Mouse (Mus musculus): ENCODE measurements around the gene Thumpd2. TPM values are rescaled to one million over a fixed set of nuclear protein-coding genes. Genes with fewer than 3 reads are reported as not detected.
A peak's percentile ranks its signal among the peaks of the same experiment; 100 is the strongest.

Thumpd2 gene
- polyA plus RNA-seq, 1 experiment from 2014 or later = 15.0 TPM

- 57% methylated on average over 2 of the region's 2 CpGs for WGBS
- Histone ChIP-seq H3K9ac (ENCODE audit: low read length) (no peak overlapping the region), H3K27me3 (ENCODE audit: control insufficient read depth, insufficient read depth, low read depth, low read length) (no peaks in the 10 kb centered on the region), H3K9me3 (ENCODE audit: control insufficient read depth, low read length) (no peaks in the 10 kb centered on the region), H3K36me3 (ENCODE audit: control insufficient read depth, insufficient read depth, low read length) (peaks cover 12% of the 10 kb centered on the region), H3K4me2 (ENCODE audit: low read depth, low read length) (no peak overlapping the region), H3K4me3 (ENCODE audit: low read length) (no peak overlapping the region), H3K27ac (ENCODE audit: low read length) (no peak overlapping the region), H3K4me1 (replicated peaks; ENCODE audit: control insufficient read depth, insufficient read depth, low read length) (no peaks in the 10 kb centered on the region)
- ATAC-seq (ENCODE audit: low read depth) = no peak
Measured at GRCm38 (mm10) chr17:81041662-81042061, 23.2 kb downstream of the Thumpd2 start.

- Histone ChIP-seq H3K4me1 (replicated peaks; ENCODE audit: control insufficient read depth, insufficient read depth, low read length) (no peaks in the 10 kb centered on the region), H3K27me3 (ENCODE audit: control insufficient read depth, insufficient read depth, low read depth, low read length) (no peaks in the 10 kb centered on the region), H3K9ac (ENCODE audit: low read length) (no peak overlapping the region), H3K4me2 (ENCODE audit: low read depth, low read length) (no peak overlapping the region), H3K9me3 (ENCODE audit: control insufficient read depth, low read length) (no peaks in the 10 kb centered on the region), H3K4me3 (ENCODE audit: low read length) (no peak overlapping the region), H3K27ac (ENCODE audit: low read length) (no peak overlapping the region), H3K36me3 (ENCODE audit: control insufficient read depth, insufficient read depth, low read length) (peaks cover 13% of the 10 kb centered on the region)
- 90% methylated on average over 2 of the region's 2 CpGs for WGBS
- no peak for ATAC-seq (ENCODE audit: low read depth)
Measured at GRCm38 (mm10) chr17:81038707-81039408, 26.0 kb downstream of the Thumpd2 start.

GRCm38 (mm10) chr17:81035354-81035753, 29.5 kb downstream of the Thumpd2 start:
- no peaks in the 10 kb centered on the region for H3K9me3 ChIP-seq (ENCODE audit: control insufficient read depth, low read length)
- no peak overlapping the region for H3K4me2 ChIP-seq (ENCODE audit: low read depth, low read length)
- no peak overlapping the region for H3K4me3 ChIP-seq (ENCODE audit: low read length)
- H3K9ac ChIP-seq (ENCODE audit: low read length) = no peak overlapping the region
- 79% methylated on average over 5 of the region's 5 CpGs for WGBS
- H3K27me3 ChIP-seq (ENCODE audit: control insufficient read depth, insufficient read depth, low read depth, low read length) = no peaks in the 10 kb centered on the region
- peaks cover 14% of the 10 kb centered on the region for H3K36me3 ChIP-seq (ENCODE audit: control insufficient read depth, insufficient read depth, low read length)
- H3K27ac ChIP-seq (ENCODE audit: low read length) = no peak overlapping the region
- no peak for ATAC-seq (ENCODE audit: low read depth)
- H3K4me1 ChIP-seq (replicated peaks; ENCODE audit: control insufficient read depth, insufficient read depth, low read length) = no peaks in the 10 kb centered on the region

- ATAC-seq (ENCODE audit: low read depth) = no peak
- Histone ChIP-seq H3K9ac (ENCODE audit: low read length) (no peak overlapping the region), H3K4me1 (replicated peaks; ENCODE audit: control insufficient read depth, insufficient read depth, low read length) (no peaks in the 10 kb centered on the region), H3K9me3 (ENCODE audit: control insufficient read depth, low read length) (no peaks in the 10 kb centered on the region), H3K36me3 (ENCODE audit: control insufficient read depth, insufficient read depth, low read length) (peaks cover 20% of the 10 kb centered on the region), H3K4me2 (ENCODE audit: low read depth, low read length) (no peak overlapping the region), H3K4me3 (ENCODE audit: low read length) (no peak overlapping the region), H3K27me3 (ENCODE audit: control insufficient read depth, insufficient read depth, low read depth, low read length) (no peaks in the 10 kb centered on the region), H3K27ac (ENCODE audit: low read length) (no peak overlapping the region)
- 67% methylated on average over 2 of the region's 2 CpGs for WGBS
Measured at GRCm38 (mm10) chr17:81032957-81033356, 31.9 kb downstream of the Thumpd2 start.

GRCm38 (mm10) chr17:81031830-81032442, 32.9 kb downstream of the Thumpd2 start:
- WGBS = 90% methylated on average over 3 of the region's 3 CpGs
- no peak overlapping the region for H3K27ac ChIP-seq (ENCODE audit: low read length)
- H3K27me3 ChIP-seq (ENCODE audit: control insufficient read depth, insufficient read depth, low read depth, low read length) = no peaks in the 10 kb centered on the region
- no peaks in the 10 kb centered on the region for H3K4me1 ChIP-seq (replicated peaks; ENCODE audit: control insufficient read depth, insufficient read depth, low read length)
- peaks cover 18% of the 10 kb centered on the region for H3K36me3 ChIP-seq (ENCODE audit: control insufficient read depth, insufficient read depth, low read length)
- no peak overlapping the region for H3K9ac ChIP-seq (ENCODE audit: low read length)
- no peak overlapping the region for H3K4me3 ChIP-seq (ENCODE audit: low read length)
- H3K4me2 ChIP-seq (ENCODE audit: low read depth, low read length) = no peak overlapping the region
- H3K9me3 ChIP-seq (ENCODE audit: control insufficient read depth, low read length) = no peaks in the 10 kb centered on the region
- ATAC-seq (ENCODE audit: low read depth) = no peak

GRCm38 (mm10) chr17:81027331-81027730, 37.6 kb downstream of the Thumpd2 start:
- H3K27ac ChIP-seq (ENCODE audit: low read length) = no peak overlapping the region
- WGBS = 93% methylated on average over 6 of the region's 6 CpGs
- no peak overlapping the region for H3K9ac ChIP-seq (ENCODE audit: low read length)
- H3K4me1 ChIP-seq (replicated peaks; ENCODE audit: control insufficient read depth, insufficient read depth, low read length) = no peaks in the 10 kb centered on the region
- H3K27me3 ChIP-seq (ENCODE audit: control insufficient read depth, insufficient read depth, low read depth, low read length) = no peaks in the 10 kb centered on the region
- no peak for ATAC-seq (ENCODE audit: low read depth)
- H3K9me3 ChIP-seq (ENCODE audit: control insufficient read depth, low read length) = no peaks in the 10 kb centered on the region
- H3K4me3 ChIP-seq (ENCODE audit: low read length) = no peak overlapping the region
- no peak overlapping the region for H3K4me2 ChIP-seq (ENCODE audit: low read depth, low read length)
- H3K36me3 ChIP-seq (ENCODE audit: control insufficient read depth, insufficient read depth, low read length) = peaks cover 31% of the 10 kb centered on the region

- H3K27ac ChIP-seq (ENCODE audit: low read length) = no peak overlapping the region
- peaks cover 7% of the 10 kb centered on the region; the same call in 1 of the 2 replicates for H3K4me1 ChIP-seq (replicated peaks; ENCODE audit: control insufficient read depth, insufficient read depth, low read length)
- H3K9ac ChIP-seq (ENCODE audit: low read length) = no peak overlapping the region
- ATAC-seq (ENCODE audit: low read depth) = no peak
- no peak overlapping the region for H3K4me2 ChIP-seq (ENCODE audit: low read depth, low read length)
- no peaks in the 10 kb centered on the region for H3K9me3 ChIP-seq (ENCODE audit: control insufficient read depth, low read length)
- H3K27me3 ChIP-seq (ENCODE audit: control insufficient read depth, insufficient read depth, low read depth, low read length) = no peaks in the 10 kb centered on the region
- no peak overlapping the region for H3K4me3 ChIP-seq (ENCODE audit: low read length)
- H3K36me3 ChIP-seq (ENCODE audit: control insufficient read depth, insufficient read depth, low read length) = no peaks in the 10 kb centered on the region
- WGBS = 52% methylated on average over 1 of the region's 1 CpGs
Measured at GRCm38 (mm10) chr17:81017132-81017531, 47.8 kb downstream of the Thumpd2 start.

GRCm38 (mm10) chr17:81015814-81016447, 49.0 kb downstream of the Thumpd2 start:
- Histone ChIP-seq H3K4me3 (ENCODE audit: low read length) (no peak overlapping the region), H3K9me3 (ENCODE audit: control insufficient read depth, low read length) (no peaks in the 10 kb centered on the region), H3K9ac (ENCODE audit: low read length) (no peak overlapping the region), H3K36me3 (ENCODE audit: control insufficient read depth, insufficient read depth, low read length) (no peaks in the 10 kb centered on the region), H3K4me1 (replicated peaks; ENCODE audit: control insufficient read depth, insufficient read depth, low read length) (peaks cover 12% of the 10 kb centered on the region; the same call in 1 of the 2 replicates), H3K27ac (ENCODE audit: low read length) (0 out of 2 replicates have a peak overlapping the region, but pooled peaks have one; percentile 16), H3K27me3 (ENCODE audit: control insufficient read depth, insufficient read depth, low read depth, low read length) (no peaks in the 10 kb centered on the region), H3K4me2 (ENCODE audit: low read depth, low read length) (no peak overlapping the region)
- WGBS = 40% methylated on average over 4 of the region's 4 CpGs
- peak; percentile 82 for ATAC-seq (ENCODE audit: low read depth)
